Mouse (Mus musculus) hindbrain, embryonic 16.5 days (tissue): ENCODE results near the gene Ppp1r11. TPM values are rescaled to one million over a fixed set of nuclear protein-coding genes. Genes with fewer than 3 reads are reported as not detected.
"Not testable (repeated sequence)": the region's sequence is repeated elsewhere in the genome, so short reads cannot be mapped to it uniquely, and the experiment has no call there.

ENCODE experiments used
- ATAC-seq: fragments of 200-750 bp; cut with Nextera tagmentation; 2 replicates; pipeline ENCODE4 v1.8.0; 2017; ENCODE audit warnings: moderate TSS enrichment, moderate library complexity
- H3K27ac ChIP-seq: fragments of 300-500 bp; sonication (generic); 2 replicates; pipeline ENCODE4 v1.5.1; 2014; ENCODE audit warnings: low read depth, mild to moderate bottlenecking, control low read depth, low read length, moderate library complexity
- H3K27me3 ChIP-seq: fragments of 300-500 bp; sonication (generic); replicated peaks from 2 replicates; pipeline ENCODE4 v1.6.1; 2014; ENCODE audit warnings: low read length; ENCODE audit not compliant: control insufficient read depth, insufficient read depth
- H3K36me3 ChIP-seq: fragments of 300-500 bp; sonication (generic); 2 replicates; pipeline ENCODE4 v1.6.1; 2014; ENCODE audit warnings: mild to moderate bottlenecking, low read length, moderate library complexity, mixed read lengths; ENCODE audit not compliant: control insufficient read depth, insufficient read depth
- H3K4me1 ChIP-seq: fragments of 300-500 bp; sonication (generic); 2 replicates; pipeline ENCODE4 v1.6.1; 2014; ENCODE audit warnings: low read depth, low read length; ENCODE audit not compliant: control insufficient read depth, insufficient read depth
- H3K4me2 ChIP-seq: fragments of 300-500 bp; sonication (generic); 2 replicates; pipeline ENCODE4 v1.6.1; 2014; ENCODE audit warnings: mild to moderate bottlenecking, low read length, control low read depth, moderate library complexity
- H3K4me3 ChIP-seq: fragments of 300-500 bp; sonication (generic); 2 replicates; pipeline ENCODE4 v1.5.1; 2014; ENCODE audit warnings: mild to moderate bottlenecking, low read length, control low read depth, moderate library complexity
- H3K9ac ChIP-seq: fragments of 300-500 bp; sonication (generic); 2 replicates; pipeline ENCODE4 v1.6.1; 2014; ENCODE audit warnings: low read depth, mild to moderate bottlenecking, control low read depth, low read length, moderate library complexity
- H3K9me3 ChIP-seq: fragments of 300-500 bp; sonication (generic); 2 replicates; pipeline ENCODE4 v1.6.1; 2014; ENCODE audit warnings: mild to moderate bottlenecking, low read length, moderate library complexity; ENCODE audit not compliant: control insufficient read depth
- WGBS: fragments of 180-500 bp; shearing (Covaris S2); extraction: QIAGEN DNeasy Blood & Tissue Kit; methylation state at CpG from one replicate; pipeline ENCODE4 v1.1.7; 2014; 5-methylcytosine and 5-hydroxymethylcytosine counted together
- polyA plus RNA-seq: library from polyadenylated mRNA; unstranded; fragments of >200 nt; fragmentation: Nextera tagmentation; extraction: Ambion mirVana; gene quantifications from 2 replicates; pipeline ENCODE4 v1.2.1, GENCODE M21; 2015

Gene Ppp1r11
- polyA plus RNA-seq, 1 experiment from 2014 or later = 165 TPM

DNA sequence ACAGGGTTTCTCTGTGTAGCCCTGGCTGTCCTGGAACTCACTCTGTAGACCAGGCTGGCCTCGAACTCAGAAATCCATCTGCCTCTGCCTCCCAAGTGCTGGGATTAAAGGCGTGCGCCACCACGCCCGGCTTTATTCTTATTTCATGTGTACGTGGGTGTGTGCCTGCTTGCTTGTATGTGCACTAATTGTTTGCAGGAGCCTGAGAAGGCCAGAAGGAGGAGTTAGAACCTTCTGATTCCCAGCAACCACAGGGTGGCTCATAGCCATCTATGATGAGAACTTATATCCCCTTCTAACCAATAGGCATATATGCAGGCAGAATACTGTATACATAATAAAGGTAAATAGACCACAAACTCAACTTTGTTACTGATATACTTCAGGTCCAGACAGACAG, 39.1 kb upstream of the Ppp1r11 start:
- not testable (repeated sequence) for H3K4me1 ChIP-seq, H3K4me3 ChIP-seq, H3K27ac ChIP-seq, H3K4me2 ChIP-seq, H3K9me3 ChIP-seq, H3K9ac ChIP-seq, ATAC-seq, H3K27me3 ChIP-seq, H3K36me3 ChIP-seq
- 95% methylated on average over 6 of the region's 6 CpGs for WGBS

DNA sequence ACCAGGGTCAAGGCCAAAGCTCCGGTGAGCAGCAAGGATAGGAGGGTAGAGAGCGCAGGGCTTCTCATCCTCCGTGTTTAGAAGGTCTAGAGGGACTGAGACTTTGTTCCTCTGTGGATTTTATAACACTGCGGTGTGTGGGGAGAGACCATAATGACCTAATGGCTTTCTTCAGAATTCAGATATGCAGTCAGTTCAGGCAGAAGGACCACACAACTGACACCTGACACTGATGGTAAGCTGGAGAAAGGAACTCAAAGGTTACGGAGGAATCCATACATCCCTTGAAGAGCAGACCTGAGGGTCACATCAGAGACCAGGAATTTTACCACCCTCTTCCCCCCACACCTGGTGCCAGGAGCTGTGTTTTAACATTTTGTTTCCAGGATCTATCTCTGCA, 37.9 kb upstream of the Ppp1r11 start, which contains the start of gene H2-M5:
TSS of gene H2-M5 (minus strand) at position 101 of the 400 bp plus-strand sequence.
- Histone ChIP-seq H3K9ac (no peak within 1 kb of the TSS), H3K4me3 (peak within 1 kb of the TSS; percentile 6; the same call in 1 of the 2 replicates), H3K4me2 (peak within 1 kb of the TSS; percentile 16; the same call in 1 of the 2 replicates), H3K36me3 (no peaks in the 10 kb centered on the region), H3K27me3 (peaks cover 2% of the 10 kb centered on the region; the same call in 1 of the 2 replicates), H3K4me1 (no peaks in the 10 kb centered on the region), H3K27ac (no peak within 1 kb of the TSS), H3K9me3 (no peaks in the 10 kb centered on the region)
- WGBS = 23% methylated on average over 5 of the region's 5 CpGs
- ATAC-seq = no peak

DNA sequence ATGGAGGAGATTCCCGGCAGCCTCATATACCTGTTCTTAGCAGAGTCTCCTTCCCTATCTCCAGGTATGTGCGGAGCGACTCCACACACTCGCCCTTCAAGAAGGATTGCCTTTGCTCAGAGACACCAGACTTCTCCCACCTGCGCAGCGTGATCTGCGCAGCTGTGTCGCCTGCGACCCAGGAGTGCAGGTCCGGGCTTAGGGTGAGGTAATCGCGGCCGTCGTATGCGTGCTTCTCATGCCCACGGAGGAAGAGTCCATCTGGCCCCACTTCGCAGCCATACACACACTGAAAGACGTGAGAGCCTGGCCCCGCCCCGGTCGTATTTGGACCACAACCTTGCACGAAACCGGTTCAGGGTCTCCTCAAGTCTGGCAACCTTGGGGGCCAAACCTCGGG, 36.9 kb upstream of the Ppp1r11 start:
- WGBS = 7% methylated on average over 24 of the region's 24 CpGs
- no peaks in the 10 kb centered on the region for H3K36me3 ChIP-seq
- ATAC-seq = peak; percentile 69
- H3K9me3 ChIP-seq = no peaks in the 10 kb centered on the region
- peak overlapping the region; percentile 16; the same call in 1 of the 2 replicates for H3K4me2 ChIP-seq
- no peaks in the 10 kb centered on the region for H3K4me1 ChIP-seq
- H3K4me3 ChIP-seq = peak overlapping the region; percentile 6; the same call in 1 of the 2 replicates
- H3K27ac ChIP-seq = no peak overlapping the region
- H3K9ac ChIP-seq = no peak overlapping the region
- H3K27me3 ChIP-seq = peaks cover 2% of the 10 kb centered on the region; the same call in 1 of the 2 replicates

DNA sequence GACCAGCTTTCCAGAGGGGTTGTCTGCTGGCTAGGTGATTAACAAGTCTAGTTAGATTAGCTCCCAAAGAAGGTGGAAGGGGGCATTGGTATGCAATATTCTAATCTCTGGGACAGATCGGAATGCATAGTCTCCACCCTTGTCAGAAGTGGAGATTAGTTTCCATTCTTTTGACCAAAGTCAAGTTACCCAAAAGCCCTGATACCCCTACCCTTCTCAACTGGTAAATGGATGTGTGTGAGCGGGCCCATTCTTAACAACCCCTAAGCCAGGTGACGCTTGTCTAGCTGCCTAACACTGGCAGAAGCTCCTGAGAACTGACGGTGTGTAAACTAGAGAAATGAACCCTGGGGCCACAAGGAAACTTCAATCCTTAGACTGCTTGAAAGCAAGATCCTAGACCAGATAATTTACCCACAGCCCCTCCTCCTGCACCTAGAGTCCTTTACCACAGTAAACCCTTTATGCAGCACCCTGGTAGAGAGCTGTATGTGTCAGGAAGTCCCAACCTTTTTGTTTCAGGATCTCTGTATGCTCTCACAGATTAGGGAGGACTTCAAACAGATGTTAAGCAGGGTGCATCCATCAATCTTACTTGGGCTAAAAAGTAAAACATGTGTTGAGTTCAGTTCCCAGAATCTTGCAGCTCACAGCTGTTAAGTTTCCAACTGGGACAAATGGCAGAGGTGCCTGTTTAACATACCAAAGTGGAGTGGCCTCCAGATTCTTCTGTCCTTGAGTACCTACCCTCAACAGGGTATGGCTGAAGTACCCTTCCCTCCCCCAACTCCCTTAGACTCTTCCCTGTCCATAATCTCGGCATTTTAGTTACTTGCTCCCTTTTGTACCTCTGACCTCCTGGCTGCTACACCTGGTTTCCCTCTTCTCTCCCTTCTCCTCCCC, 31.0 kb upstream of the Ppp1r11 start:
- no peak overlapping the region for H3K4me3 ChIP-seq
- H3K27ac ChIP-seq = no peak overlapping the region
- H3K9ac ChIP-seq = no peak overlapping the region
- no peaks in the 10 kb centered on the region; the same call in 1 of the 2 replicates for H3K27me3 ChIP-seq
- ATAC-seq = no peak
- 44% methylated on average over 5 of the region's 5 CpGs for WGBS
- no peak overlapping the region for H3K4me2 ChIP-seq
- no peaks in the 10 kb centered on the region for H3K4me1 ChIP-seq
- H3K9me3 ChIP-seq = no peaks in the 10 kb centered on the region
- H3K36me3 ChIP-seq = no peaks in the 10 kb centered on the region

DNA sequence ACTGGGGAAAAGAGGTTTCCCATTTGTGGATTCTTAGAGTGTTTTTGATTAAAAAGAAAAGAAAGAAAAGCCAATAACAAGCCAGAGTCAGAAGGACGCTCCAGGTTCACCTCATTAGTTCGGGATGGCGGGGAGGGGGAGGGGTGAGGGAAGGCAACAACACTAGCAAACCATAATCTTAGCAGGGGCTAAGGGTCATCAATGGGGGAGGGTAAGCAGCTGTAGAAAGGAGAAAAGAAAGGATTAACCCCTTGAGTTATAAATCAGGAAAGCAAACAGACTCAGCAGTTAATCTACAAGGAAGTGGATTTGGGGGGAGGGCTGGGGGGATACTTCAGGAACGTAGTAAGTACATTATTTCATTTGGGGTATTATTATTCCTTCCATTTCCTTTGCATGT, 30.3 kb upstream of the Ppp1r11 start:
- no peak for ATAC-seq
- WGBS = 15% methylated on average over 4 of the region's 4 CpGs
- Histone ChIP-seq H3K4me1 (no peaks in the 10 kb centered on the region), H3K4me2 (no peak overlapping the region), H3K36me3 (no peaks in the 10 kb centered on the region), H3K9me3 (no peaks in the 10 kb centered on the region), H3K4me3 (no peak overlapping the region), H3K9ac (no peak overlapping the region), H3K27ac (no peak overlapping the region), H3K27me3 (no peaks in the 10 kb centered on the region)

DNA sequence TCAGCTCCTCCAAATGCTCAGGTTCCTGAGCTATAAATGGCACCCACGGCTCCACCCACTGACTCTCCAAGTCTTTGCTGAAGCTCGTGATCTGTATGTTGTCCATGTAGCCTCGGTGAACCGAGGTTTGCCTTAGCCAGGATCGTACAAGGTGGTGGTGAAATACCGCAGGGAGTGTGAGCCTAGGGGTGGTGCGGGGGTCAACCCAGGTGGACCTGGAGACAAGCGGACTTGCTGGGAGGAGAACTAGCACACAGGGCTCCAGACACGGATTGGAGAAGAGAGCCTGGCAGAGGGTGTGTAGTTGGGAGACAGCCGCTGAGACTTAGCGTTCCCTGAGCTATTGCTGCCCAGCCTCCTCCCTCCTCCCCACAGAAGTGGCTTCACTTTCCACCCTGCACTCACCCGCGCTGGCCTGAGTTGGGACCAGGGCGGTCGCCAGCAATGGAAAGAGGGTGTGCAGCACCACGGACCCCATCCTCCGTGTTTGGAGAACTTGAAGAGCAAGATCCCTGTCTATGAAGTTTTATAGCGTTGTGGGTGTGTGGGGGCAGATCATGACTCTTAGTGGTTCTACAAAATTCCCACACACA, 29.8 kb upstream of the Ppp1r11 start, which contains the start of gene 2410137M14Rik:
TSS of gene 2410137M14Rik (minus strand) at position 17 of the 593 bp plus-strand sequence.
- no peak within 1 kb of the TSS for H3K9ac ChIP-seq
- no peaks in the 10 kb centered on the region for H3K36me3 ChIP-seq
- H3K4me3 ChIP-seq = no peak within 1 kb of the TSS
- 17% methylated on average over 18 of the region's 18 CpGs for WGBS
- no peak within 1 kb of the TSS for H3K27ac ChIP-seq
- ATAC-seq = no peak
- no peaks in the 10 kb centered on the region for H3K27me3 ChIP-seq
- no peaks in the 10 kb centered on the region for H3K9me3 ChIP-seq
- H3K4me2 ChIP-seq = 0 out of 2 replicates have a peak within 1 kb of the TSS, but pooled peaks have one; percentile 16
- H3K4me1 ChIP-seq = no peaks in the 10 kb centered on the region

DNA sequence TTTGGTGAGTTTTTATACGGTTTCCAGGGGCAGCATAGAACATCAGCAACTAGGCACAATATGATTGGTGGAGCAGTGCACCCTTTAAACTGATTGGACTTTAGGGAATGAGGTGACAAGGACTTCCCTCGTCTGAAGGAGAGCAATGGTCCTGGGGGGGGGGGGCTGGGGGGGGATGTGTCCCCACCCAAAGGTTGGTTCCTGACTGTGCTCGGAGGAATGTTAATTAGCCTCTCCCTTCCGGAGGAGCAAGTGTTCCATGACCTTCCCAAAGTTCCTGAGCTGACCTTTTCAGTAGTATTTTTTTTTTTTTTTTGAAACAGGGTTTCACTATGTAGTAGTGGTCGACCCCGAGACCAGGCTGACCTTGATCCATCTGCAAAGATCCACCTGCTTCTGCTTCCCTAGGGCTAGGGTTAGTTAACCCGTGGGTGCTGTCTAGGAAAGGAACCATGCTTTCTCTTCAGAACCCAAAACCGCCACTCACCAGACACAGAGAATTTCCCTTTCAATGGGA, 21.8 kb upstream of the Ppp1r11 start:
- no peak overlapping the region for H3K4me3 ChIP-seq
- H3K27ac ChIP-seq = no peak overlapping the region
- H3K27me3 ChIP-seq = no peaks in the 10 kb centered on the region
- no peaks in the 10 kb centered on the region for H3K9me3 ChIP-seq
- H3K4me2 ChIP-seq = no peak overlapping the region
- no peak overlapping the region for H3K9ac ChIP-seq
- ATAC-seq = no peak
- no peaks in the 10 kb centered on the region for H3K36me3 ChIP-seq
- WGBS = 74% methylated on average over 8 of the region's 8 CpGs
- no peaks in the 10 kb centered on the region for H3K4me1 ChIP-seq

DNA sequence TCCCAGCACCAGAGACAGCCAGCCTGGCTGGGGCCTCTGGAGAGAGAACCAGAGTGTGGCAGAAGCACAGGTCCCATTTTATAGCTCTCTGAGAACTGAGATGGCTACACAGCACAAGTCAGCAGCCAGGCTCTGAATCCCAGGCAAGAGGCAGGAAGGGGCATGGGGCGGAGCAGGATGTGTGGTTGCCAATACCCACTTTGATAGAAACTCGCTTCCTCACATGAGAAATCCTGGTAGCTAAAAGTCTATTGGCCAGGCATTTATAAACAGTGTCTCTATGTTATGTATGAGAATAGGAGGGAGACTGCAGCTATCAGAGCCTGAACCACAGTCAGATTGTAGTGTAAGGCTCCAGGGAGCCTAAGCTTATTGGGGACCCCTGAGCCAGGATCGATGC, 21.2 kb upstream of the Ppp1r11 start:
- Histone ChIP-seq H3K4me2 (no peak overlapping the region), H3K27ac (no peak overlapping the region), H3K27me3 (no peaks in the 10 kb centered on the region), H3K4me1 (no peaks in the 10 kb centered on the region), H3K9me3 (no peaks in the 10 kb centered on the region), H3K4me3 (no peak overlapping the region), H3K36me3 (no peaks in the 10 kb centered on the region), H3K9ac (no peak overlapping the region)
- no peak for ATAC-seq
- WGBS = 85% methylated on average over 3 of the region's 3 CpGs
